Mouse (Mus musculus): ENCODE measurements around the gene Rgs6.

DNA sequence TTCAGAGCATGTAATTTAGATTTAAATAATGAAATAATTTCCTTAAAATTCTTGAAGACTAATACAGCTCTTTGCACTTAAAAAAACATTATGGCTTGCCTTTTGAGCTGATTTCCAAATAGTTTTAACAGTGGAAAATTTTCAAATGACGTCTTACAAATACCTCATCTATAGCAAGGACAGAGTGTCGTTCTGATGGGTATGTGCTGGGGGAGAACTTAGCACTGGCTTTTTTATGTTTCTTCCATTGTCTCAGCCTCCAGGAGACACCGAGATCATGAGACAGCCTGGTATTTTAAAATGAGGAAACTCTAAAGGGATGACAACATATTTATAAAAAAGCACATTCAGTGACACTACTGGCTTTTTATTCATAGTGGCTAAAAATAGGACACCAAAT, 204.0 kb downstream of the Rgs6 start:
- TF ChIP-seq NRF1 (IDR thresholded peaks at IDR 0.05; ENCODE audit: low read depth, low read length), result no peak
- no peak for TF ChIP-seq USF2 (conservative IDR thresholded peaks at IDR 0.05; ENCODE audit: low read depth, low read length)
- TF ChIP-seq CHD2 (IDR thresholded peaks at IDR 0.05; ENCODE audit: low read length), result no peak
- no peak for TF ChIP-seq TCF12 (IDR thresholded peaks at IDR 0.05; ENCODE audit: low read depth, low read length)
